Mouse (Mus musculus) hindbrain, embryonic 11.5 days (tissue): ENCODE measurements at regions not wholly inside any gene's neighbourhood (a gene's known extent, or its start where the extent isn't known, plus 50 kb on each side); places are given as distances from the start of the nearest gene placed in this dataset.
"Not testable (repeated sequence)": the region's sequence is repeated elsewhere in the genome, so short reads cannot be mapped to it uniquely, and the experiment has no call there.

Experiments
- ATAC-seq: fragments of 200-750 bp; cut with Nextera tagmentation; 2 replicates; pipeline ENCODE4 v1.8.0; 2017; ENCODE audit warnings: mild to moderate bottlenecking, moderate TSS enrichment, moderate library complexity; ENCODE audit not compliant: low FRiP score
- DNase-seq: peaks from one replicate; pipeline ENCODE4 v3.0.0-alpha.2; 2015; ENCODE audit warnings: low spot score
- H3K27ac ChIP-seq: fragments of 300-500 bp; sonication (generic); 2 replicates; pipeline ENCODE4 v1.5.1; 2014; ENCODE audit warnings: mild to moderate bottlenecking, low read depth, low read length
- H3K27me3 ChIP-seq: fragments of 300-500 bp; sonication (generic); 2 replicates; pipeline ENCODE4 v1.6.1; 2014; ENCODE audit warnings: mild to moderate bottlenecking, low read length, moderate library complexity, mixed read lengths; ENCODE audit not compliant: control insufficient read depth, insufficient read depth
- H3K36me3 ChIP-seq: fragments of 300-500 bp; sonication (generic); 2 replicates; pipeline ENCODE4 v1.6.1; 2014; ENCODE audit warnings: mild to moderate bottlenecking, low read length, moderate library complexity, mixed read lengths; ENCODE audit not compliant: control insufficient read depth, insufficient read depth
- H3K4me1 ChIP-seq: fragments of 300-500 bp; sonication (generic); replicated peaks from 2 replicates; pipeline ENCODE4 v1.6.1; 2014; ENCODE audit warnings: low read length, mixed read lengths; ENCODE audit not compliant: control insufficient read depth, insufficient read depth
- H3K4me2 ChIP-seq: fragments of 300-500 bp; sonication (generic); replicated peaks from 2 replicates; pipeline ENCODE4 v1.6.1; 2014; ENCODE audit warnings: mild to moderate bottlenecking, low read depth, low read length
- H3K4me3 ChIP-seq: fragments of 300-500 bp; sonication (generic); 2 replicates; pipeline ENCODE4 v1.5.1; 2014; ENCODE audit warnings: low read depth, low read length
- H3K9ac ChIP-seq: fragments of 300-500 bp; sonication (generic); 2 replicates; pipeline ENCODE4 v1.6.1; 2014; ENCODE audit warnings: low read depth, low read length
- H3K9me3 ChIP-seq: fragments of 300-500 bp; sonication (generic); 2 replicates; pipeline ENCODE4 v1.6.1; 2016; ENCODE audit warnings: low read length; ENCODE audit not compliant: control insufficient read depth
- WGBS: fragments of 180-500 bp; shearing (Covaris S2); extraction: QIAGEN DNeasy Blood & Tissue Kit; methylation state at CpG from one replicate; pipeline ENCODE4 v1.1.7; 2014; 5-methylcytosine and 5-hydroxymethylcytosine counted together

GRCm38 (mm10) chr13:6829346-6829745 lies 180.8 kb upstream of the Pfkp start:
- Histone ChIP-seq H3K4me3 (no peak overlapping the region), H3K4me1 (no peaks in the 10 kb centered on the region), H3K27ac (no peak overlapping the region), H3K9me3 (no peaks in the 10 kb centered on the region), H3K9ac (no peak overlapping the region), H3K27me3 (no peaks in the 10 kb centered on the region), H3K36me3 (no peaks in the 10 kb centered on the region), H3K4me2 (no peak overlapping the region)
- no peak for DNase-seq
- ATAC-seq: no peak
- 87% methylated on average over 5 of the region's 5 CpGs for WGBS

- 86% methylated on average over 8 of the region's 8 CpGs for WGBS
- not testable (repeated sequence) for H3K9ac ChIP-seq, DNase-seq, H3K36me3 ChIP-seq, H3K4me1 ChIP-seq, ATAC-seq, H3K4me3 ChIP-seq, H3K27me3 ChIP-seq, H3K27ac ChIP-seq, H3K9me3 ChIP-seq, H3K4me2 ChIP-seq
These were observed 180.2 kb upstream of the Pfkp start for GRCm38 (mm10) chr13:6828601-6829330.

GRCm38 (mm10) chr13:6802243-6803157 lies 153.9 kb upstream of the Pfkp start:
- WGBS: 64% methylated on average over 5 of the region's 5 CpGs
- no peak for ATAC-seq
- Histone ChIP-seq H3K27me3 (no peaks in the 10 kb centered on the region), H3K36me3 (no peaks in the 10 kb centered on the region), H3K27ac (no peak overlapping the region), H3K9ac (no peak overlapping the region), H3K4me3 (no peak overlapping the region), H3K4me1 (no peaks in the 10 kb centered on the region), H3K4me2 (no peak overlapping the region), H3K9me3 (no peaks in the 10 kb centered on the region)
- DNase-seq: peak; percentile 1

DNA sequence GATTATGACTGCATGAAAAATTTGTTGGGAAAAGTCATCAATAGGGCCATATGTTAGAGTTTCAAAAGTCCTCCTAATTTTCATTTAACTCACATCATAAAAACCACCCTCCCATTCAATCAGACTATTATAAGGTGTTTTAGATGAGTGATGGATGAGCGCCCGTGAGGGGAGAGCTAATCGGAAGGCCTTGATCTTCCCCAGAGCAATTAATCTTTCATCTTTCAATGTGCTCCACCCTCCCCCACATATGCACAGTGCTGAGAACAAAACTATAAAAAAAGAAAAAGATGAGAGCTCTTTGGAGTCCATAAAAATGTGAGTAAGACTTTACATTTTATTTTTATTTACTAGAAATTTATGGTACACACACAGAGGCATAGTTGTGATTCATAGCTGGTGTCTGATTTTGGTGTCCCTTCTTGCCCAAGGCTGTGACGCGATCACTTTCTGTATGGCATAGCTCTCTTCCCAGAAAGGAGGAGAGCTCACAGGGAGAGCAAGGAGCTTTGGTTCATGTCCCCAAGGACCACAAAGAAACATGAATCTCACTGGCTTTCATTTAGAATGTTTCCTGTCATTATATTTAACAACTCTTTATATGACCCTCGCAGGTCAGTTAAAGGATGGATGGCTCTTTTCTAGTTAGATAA lies 119.5 kb upstream of the Pfkp start:
- peak; percentile 31 for DNase-seq
- H3K27ac ChIP-seq: no peak overlapping the region
- H3K4me2 ChIP-seq: no peak overlapping the region
- H3K9me3 ChIP-seq: no peaks in the 10 kb centered on the region
- H3K9ac ChIP-seq: no peak overlapping the region
- no peaks in the 10 kb centered on the region for H3K4me1 ChIP-seq
- H3K27me3 ChIP-seq: no peaks in the 10 kb centered on the region
- ATAC-seq: peak; percentile 92
- H3K36me3 ChIP-seq: no peaks in the 10 kb centered on the region
- 45% methylated on average over 6 of the region's 6 CpGs for WGBS
- H3K4me3 ChIP-seq: no peak overlapping the region

GRCm38 (mm10) chr13:6757151-6757550 lies 108.6 kb upstream of the Pfkp start:
- H3K27me3 ChIP-seq: no peaks in the 10 kb centered on the region
- no peak overlapping the region for H3K4me3 ChIP-seq
- H3K4me2 ChIP-seq: no peak overlapping the region
- H3K27ac ChIP-seq: no peak overlapping the region
- H3K36me3 ChIP-seq: no peaks in the 10 kb centered on the region
- H3K9me3 ChIP-seq: no peaks in the 10 kb centered on the region
- DNase-seq: peak; percentile 42
- whole genome bisulfite sequencing: 94% methylated on average over 1 of the region's 1 CpGs
- no peak for ATAC-seq
- no peaks in the 10 kb centered on the region for H3K4me1 ChIP-seq
- no peak overlapping the region for H3K9ac ChIP-seq

DNA sequence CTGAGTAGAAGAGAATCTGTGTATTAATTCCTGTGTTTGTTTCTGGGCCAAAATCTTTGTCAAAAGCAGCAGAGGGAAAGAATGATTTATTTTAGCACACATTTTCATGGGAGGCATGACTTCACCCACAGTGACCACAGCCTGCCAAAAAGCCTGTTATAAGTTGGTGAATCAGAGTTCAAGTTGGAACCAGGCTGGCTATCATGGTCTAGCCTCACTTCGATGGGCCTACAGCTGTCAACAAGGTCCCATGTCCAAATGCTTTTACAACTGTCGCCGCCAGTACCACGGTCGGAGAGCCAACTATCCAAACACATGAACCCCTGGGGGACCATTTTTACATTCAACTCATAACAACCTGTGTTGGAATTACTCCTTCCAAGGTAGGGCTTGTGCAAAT lies 103.0 kb upstream of the Pfkp start:
- H3K4me1 ChIP-seq: no peaks in the 10 kb centered on the region
- no peaks in the 10 kb centered on the region for H3K9me3 ChIP-seq
- H3K27ac ChIP-seq: no peak overlapping the region
- 81% methylated on average over 5 of the region's 5 CpGs for WGBS
- H3K4me2 ChIP-seq: no peak overlapping the region
- no peaks in the 10 kb centered on the region for H3K36me3 ChIP-seq
- no peak for ATAC-seq
- no peak overlapping the region for H3K4me3 ChIP-seq
- DNase-seq: no peak
- H3K27me3 ChIP-seq: no peaks in the 10 kb centered on the region
- H3K9ac ChIP-seq: no peak overlapping the region

GRCm38 (mm10) chr13:6751149-6751548 lies 102.6 kb upstream of the Pfkp start:
- no peak for ATAC-seq
- H3K4me2 ChIP-seq: no peak overlapping the region
- 61% methylated on average over 1 of the region's 1 CpGs for WGBS
- DNase-seq: no peak
- H3K27me3 ChIP-seq: no peaks in the 10 kb centered on the region
- H3K9me3 ChIP-seq: no peaks in the 10 kb centered on the region
- no peak overlapping the region for H3K4me3 ChIP-seq
- H3K36me3 ChIP-seq: no peaks in the 10 kb centered on the region
- no peak overlapping the region for H3K9ac ChIP-seq
- H3K4me1 ChIP-seq: no peaks in the 10 kb centered on the region
- no peak overlapping the region for H3K27ac ChIP-seq

- Histone ChIP-seq H3K36me3 (no peaks in the 10 kb centered on the region), H3K4me1 (no peaks in the 10 kb centered on the region), H3K9me3 (no peaks in the 10 kb centered on the region), H3K27ac (no peak overlapping the region), H3K4me2 (no peak overlapping the region), H3K4me3 (no peak overlapping the region), H3K27me3 (no peaks in the 10 kb centered on the region), H3K9ac (no peak overlapping the region)
- ATAC-seq (no peak), DNase-seq (no peak)
- 88% methylated on average over 4 of the region's 4 CpGs for WGBS
These were observed 93.3 kb upstream of the Pfkp start for GRCm38 (mm10) chr13:6741916-6742315.
